Mouse (Mus musculus) 3134 (cell line): ENCODE measurements around the gene Nudt5.
"Not testable (repeated sequence)": the region's sequence is repeated elsewhere in the genome, so short reads cannot be mapped to it uniquely, and the experiment has no call there.

ENCODE experiments used
- DNase-seq: peaks from one replicate; pipeline ENCODE4 v3.0.0-alpha.2; 2011; ENCODE audit warnings: low spot score; ENCODE audit not compliant: insufficient read length; ENCODE audit errors: extremely low read depth

Gene Nudt5

GRCm38 (mm10) chr2:5844873-5845631, at the start of gene Nudt5, which contains the start of gene Cdc123:
Gene Nudt5, plus strand, starts transcription at chr2:5845019.
Gene Cdc123, minus strand, starts transcription at chr2:5845164.
- peak; percentile 84 for DNase-seq

- no peak for DNase-seq
Measured at GRCm38 (mm10) chr2:5797816-5798672, 46.8 kb upstream of the Nudt5 start.

GRCm38 (mm10) chr2:5801182-5801640, 43.6 kb upstream of the Nudt5 start:
- no peak for DNase-seq

GRCm38 (mm10) chr2:5801927-5802590, 42.8 kb upstream of the Nudt5 start:
- no peak for DNase-seq

GRCm38 (mm10) chr2:5804440-5805045, 40.3 kb upstream of the Nudt5 start:
- DNase-seq = no peak

GRCm38 (mm10) chr2:5805228-5805627, 39.6 kb upstream of the Nudt5 start:
- DNase-seq = no peak

GRCm38 (mm10) chr2:5806201-5806600, 38.6 kb upstream of the Nudt5 start:
- not testable (repeated sequence) for DNase-seq

GRCm38 (mm10) chr2:5810036-5810718, 34.6 kb upstream of the Nudt5 start:
- no peak for DNase-seq

- DNase-seq = no peak
Measured at GRCm38 (mm10) chr2:5811235-5811782, 33.5 kb upstream of the Nudt5 start.

- no peak for DNase-seq
Measured at GRCm38 (mm10) chr2:5821264-5821663, 23.6 kb upstream of the Nudt5 start.

- DNase-seq = no peak
Measured at GRCm38 (mm10) chr2:5822449-5822848, 22.4 kb upstream of the Nudt5 start.

GRCm38 (mm10) chr2:5824213-5824612, 20.6 kb upstream of the Nudt5 start:
- DNase-seq = no peak

- DNase-seq = no peak
Measured at GRCm38 (mm10) chr2:5824685-5825084, 20.1 kb upstream of the Nudt5 start.

GRCm38 (mm10) chr2:5825265-5825913, 19.4 kb upstream of the Nudt5 start:
- no peak for DNase-seq

- no peak for DNase-seq
Measured at GRCm38 (mm10) chr2:5840815-5841214, 4.0 kb upstream of the Nudt5 start.

GRCm38 (mm10) chr2:5844181-5844872, 492 bp upstream of the Nudt5 start:
- no peak for DNase-seq

- DNase-seq = no peak
Measured at GRCm38 (mm10) chr2:5845826-5846225, 1.0 kb downstream of the Nudt5 start.

GRCm38 (mm10) chr2:5851116-5851515, 6.3 kb downstream of the Nudt5 start:
- no peak for DNase-seq

GRCm38 (mm10) chr2:5851866-5852265, 7.0 kb downstream of the Nudt5 start:
- no peak for DNase-seq
